Mouse (Mus musculus) limb, embryonic 14.5 days (tissue): ENCODE measurements around the gene Wdhd1. TPM values are rescaled to one million over a fixed set of nuclear protein-coding genes. Genes with fewer than 3 reads are reported as not detected.

ENCODE experiments used
- ATAC-seq: fragments of 200-750 bp; cut with Nextera tagmentation; 2 replicates; pipeline ENCODE4 v1.8.0; 2017; ENCODE audit warnings: low read depth, moderate number of reproducible peaks, moderate TSS enrichment; ENCODE audit not compliant: low FRiP score
- DNase-seq: peaks from one replicate; pipeline ENCODE4 v3.0.0-alpha.2; 2015; ENCODE audit warnings: low spot score
- H3K27ac ChIP-seq: fragments of 300-500 bp; sonication (generic); replicated peaks from 2 replicates; pipeline ENCODE4 v1.5.1; 2014; ENCODE audit warnings: low read depth, mild to moderate bottlenecking, low read length, moderate library complexity, mixed read lengths
- H3K27me3 ChIP-seq: fragments of 300-500 bp; sonication (generic); 2 replicates; pipeline ENCODE4 v1.6.1; 2014; ENCODE audit warnings: low read length, mixed read lengths; ENCODE audit not compliant: control insufficient read depth, insufficient read depth
- H3K36me3 ChIP-seq: fragments of 300-500 bp; sonication (generic); 2 replicates; pipeline ENCODE4 v1.6.1; 2014; ENCODE audit warnings: mild to moderate bottlenecking, low read length, moderate library complexity, mixed read lengths; ENCODE audit not compliant: control insufficient read depth, insufficient read depth
- H3K4me1 ChIP-seq: fragments of 300-500 bp; sonication (generic); 2 replicates; pipeline ENCODE4 v1.6.1; 2014; ENCODE audit warnings: antibody characterized with exemption, low read length, mixed read lengths; ENCODE audit not compliant: control insufficient read depth, insufficient read depth
- H3K4me2 ChIP-seq: fragments of 300-500 bp; sonication (generic); replicated peaks from 2 replicates; pipeline ENCODE4 v1.6.1; 2014; ENCODE audit warnings: low read depth, mild to moderate bottlenecking, low read length, moderate library complexity; ENCODE audit not compliant: severe bottlenecking
- H3K4me3 ChIP-seq: fragments of 300-500 bp; sonication (generic); replicated peaks from 2 replicates; pipeline ENCODE4 v1.5.1; 2014; ENCODE audit warnings: low read length
- H3K9ac ChIP-seq: fragments of 300-500 bp; sonication (generic); 2 replicates; pipeline ENCODE4 v1.6.1; 2014; ENCODE audit warnings: mild to moderate bottlenecking, low read depth, low read length, moderate library complexity; ENCODE audit not compliant: severe bottlenecking
- H3K9me3 ChIP-seq: fragments of 300-500 bp; sonication (generic); 2 replicates; pipeline ENCODE4 v1.6.1; 2016; ENCODE audit warnings: low read length; ENCODE audit not compliant: control insufficient read depth
- POLR2A ChIP-seq: fragments of 200-500 bp; IDR thresholded peaks from 2 replicates; pipeline ENCODE4 v1.8.0; 2012; ENCODE audit warnings: inconsistent platforms, mild to moderate bottlenecking, moderate library complexity, borderline replicate concordance; ENCODE audit not compliant: insufficient read depth, insufficient read length; ENCODE audit errors: extremely low read depth
- WGBS: fragments of 180-500 bp; shearing (Covaris S2); extraction: QIAGEN DNeasy Blood & Tissue Kit; methylation state at CpG from one replicate; pipeline ENCODE4 v1.1.7; 2014; 5-methylcytosine and 5-hydroxymethylcytosine counted together
- polyA plus RNA-seq, 2 experiments: library from polyadenylated mRNA; depleted of rRNA in 1 of 2; stranded (reverse) in 1 of 2; unstranded in 1 of 2; fragments of >200 nt; fragmentation: Nextera tagmentation in 1 of 2; extraction: Ambion mirVana in 1 of 2; gene quantifications; 2 replicates each; pipeline versions ENCODE4 v1.2.1 to v1.2.3; 2012 to 2014

Gene Wdhd1
- polyA plus RNA-seq, 2 experiments: 22.9 to 29.6 TPM

- DNase-seq (no peak), ATAC-seq (no peak)
- Histone ChIP-seq H3K27me3 (no peaks in the 10 kb centered on the region), H3K9ac (no peak overlapping the region), H3K4me2 (no peak overlapping the region), H3K36me3 (no peaks in the 10 kb centered on the region), H3K9me3 (no peaks in the 10 kb centered on the region), H3K4me1 (no peaks in the 10 kb centered on the region), H3K4me3 (no peak overlapping the region), H3K27ac (no peak overlapping the region)
- TF ChIP-seq POLR2A: no peak
- WGBS: 87% methylated on average over 4 of the region's 4 CpGs
Measured at GRCm38 (mm10) chr14:47213305-47213704, 63.4 kb downstream of the Wdhd1 start.

- Histone ChIP-seq H3K4me1 (no peaks in the 10 kb centered on the region), H3K27ac (no peak overlapping the region), H3K4me3 (no peak overlapping the region), H3K27me3 (no peaks in the 10 kb centered on the region), H3K4me2 (no peak overlapping the region), H3K36me3 (no peaks in the 10 kb centered on the region), H3K9ac (no peak overlapping the region), H3K9me3 (no peaks in the 10 kb centered on the region)
- WGBS: 75% methylated on average over 4 of the region's 4 CpGs
- ATAC-seq (no peak), DNase-seq (no peak)
- no peak for TF ChIP-seq POLR2A
Measured at GRCm38 (mm10) chr14:47209669-47210164, 66.9 kb downstream of the Wdhd1 start.

GRCm38 (mm10) chr14:47208564-47209493 lies 67.8 kb downstream of the Wdhd1 start:
- WGBS: 80% methylated on average over 12 of the region's 12 CpGs

GRCm38 (mm10) chr14:47206601-47207000 lies 70.1 kb downstream of the Wdhd1 start:
- no peaks in the 10 kb centered on the region for H3K36me3 ChIP-seq
- H3K9me3 ChIP-seq: no peaks in the 10 kb centered on the region
- WGBS: 63% methylated on average over 3 of the region's 3 CpGs
- H3K27me3 ChIP-seq: no peaks in the 10 kb centered on the region
- no peak overlapping the region for H3K4me3 ChIP-seq
- DNase-seq: no peak
- no peaks in the 10 kb centered on the region for H3K4me1 ChIP-seq
- no peak for ATAC-seq
- H3K9ac ChIP-seq: no peak overlapping the region
- H3K27ac ChIP-seq: no peak overlapping the region
- no peak overlapping the region for H3K4me2 ChIP-seq
- no peak for TF ChIP-seq POLR2A

More at GRCm38 (mm10) chr14:47208564-47209493, 67.8 kb downstream of the Wdhd1 start:
- DNase-seq: no peak
- no peak for ATAC-seq
- Histone ChIP-seq H3K27me3 (no peaks in the 10 kb centered on the region), H3K4me1 (no peaks in the 10 kb centered on the region), H3K27ac (no peak overlapping the region), H3K4me3 (no peak overlapping the region), H3K4me2 (no peak overlapping the region), H3K9me3 (no peaks in the 10 kb centered on the region), H3K36me3 (no peaks in the 10 kb centered on the region), H3K9ac (no peak overlapping the region)
- TF ChIP-seq POLR2A: no peak

- no peaks in the 10 kb centered on the region for H3K9me3 ChIP-seq
- no peak overlapping the region for H3K4me3 ChIP-seq
- ATAC-seq: no peak
- no peak for TF ChIP-seq POLR2A
- H3K4me2 ChIP-seq: no peak overlapping the region
- H3K36me3 ChIP-seq: no peaks in the 10 kb centered on the region
- no peaks in the 10 kb centered on the region for H3K27me3 ChIP-seq
- H3K9ac ChIP-seq: no peak overlapping the region
- H3K4me1 ChIP-seq: no peaks in the 10 kb centered on the region
- DNase-seq: no peak
- no peak overlapping the region for H3K27ac ChIP-seq
- 78% methylated on average over 5 of the region's 5 CpGs for WGBS
Measured at GRCm38 (mm10) chr14:47205270-47205972, 71.2 kb downstream of the Wdhd1 start.
